Mouse (Mus musculus) liver, postnatal 0 days (tissue): Measurements from ENCODE around the gene Lpcat1.

Experiments
- CTCF ChIP-seq: sonication (generic); IDR thresholded peaks from 2 replicates; pipeline ENCODE4 v1.5.1; 2016; ENCODE audit warnings: antibody characterized with exemption, low read depth
- EP300 ChIP-seq: IDR thresholded peaks from 2 replicates; pipeline ENCODE4 v1.6.1; 2016; ENCODE audit warnings: antibody characterized with exemption, low read depth, mild to moderate bottlenecking

GRCm38 (mm10) chr13:73419244-73419643, 47.8 kb upstream of the Lpcat1 start:
- no peak for TF ChIP-seq CTCF
- no peak for TF ChIP-seq EP300
